Mouse (Mus musculus) limb, embryonic 14.5 days (tissue): ENCODE measurements around the gene Cachd1. TPM values are rescaled to one million over a fixed set of nuclear protein-coding genes. Genes with fewer than 3 reads are reported as not detected.

Experiments
- ATAC-seq: fragments of 200-750 bp; cut with Nextera tagmentation; 2 replicates; pipeline ENCODE4 v1.8.0; 2017; ENCODE audit warnings: low read depth, moderate number of reproducible peaks, moderate TSS enrichment; ENCODE audit not compliant: low FRiP score
- DNase-seq: peaks from one replicate; pipeline ENCODE4 v3.0.0-alpha.2; 2015; ENCODE audit warnings: low spot score
- H3K27ac ChIP-seq: fragments of 300-500 bp; sonication (generic); replicated peaks from 2 replicates; pipeline ENCODE4 v1.5.1; 2014; ENCODE audit warnings: low read depth, mild to moderate bottlenecking, low read length, moderate library complexity, mixed read lengths
- H3K27me3 ChIP-seq: fragments of 300-500 bp; sonication (generic); 2 replicates; pipeline ENCODE4 v1.6.1; 2014; ENCODE audit warnings: low read length, mixed read lengths; ENCODE audit not compliant: control insufficient read depth, insufficient read depth
- H3K36me3 ChIP-seq: fragments of 300-500 bp; sonication (generic); 2 replicates; pipeline ENCODE4 v1.6.1; 2014; ENCODE audit warnings: mild to moderate bottlenecking, low read length, moderate library complexity, mixed read lengths; ENCODE audit not compliant: control insufficient read depth, insufficient read depth
- H3K4me1 ChIP-seq: fragments of 300-500 bp; sonication (generic); 2 replicates; pipeline ENCODE4 v1.6.1; 2014; ENCODE audit warnings: antibody characterized with exemption, low read length, mixed read lengths; ENCODE audit not compliant: control insufficient read depth, insufficient read depth
- H3K4me2 ChIP-seq: fragments of 300-500 bp; sonication (generic); replicated peaks from 2 replicates; pipeline ENCODE4 v1.6.1; 2014; ENCODE audit warnings: low read depth, mild to moderate bottlenecking, low read length, moderate library complexity; ENCODE audit not compliant: severe bottlenecking
- H3K4me3 ChIP-seq: fragments of 300-500 bp; sonication (generic); replicated peaks from 2 replicates; pipeline ENCODE4 v1.5.1; 2014; ENCODE audit warnings: low read length
- H3K9ac ChIP-seq: fragments of 300-500 bp; sonication (generic); 2 replicates; pipeline ENCODE4 v1.6.1; 2014; ENCODE audit warnings: mild to moderate bottlenecking, low read depth, low read length, moderate library complexity; ENCODE audit not compliant: severe bottlenecking
- H3K9me3 ChIP-seq: fragments of 300-500 bp; sonication (generic); 2 replicates; pipeline ENCODE4 v1.6.1; 2016; ENCODE audit warnings: low read length; ENCODE audit not compliant: control insufficient read depth
- POLR2A ChIP-seq: fragments of 200-500 bp; IDR thresholded peaks from 2 replicates; pipeline ENCODE4 v1.8.0; 2012; ENCODE audit warnings: inconsistent platforms, mild to moderate bottlenecking, moderate library complexity, borderline replicate concordance; ENCODE audit not compliant: insufficient read depth, insufficient read length; ENCODE audit errors: extremely low read depth
- WGBS: fragments of 180-500 bp; shearing (Covaris S2); extraction: QIAGEN DNeasy Blood & Tissue Kit; methylation state at CpG from one replicate; pipeline ENCODE4 v1.1.7; 2014; 5-methylcytosine and 5-hydroxymethylcytosine counted together
- polyA plus RNA-seq, 2 experiments: library from polyadenylated mRNA; depleted of rRNA in 1 of 2; stranded (reverse) in 1 of 2; unstranded in 1 of 2; fragments of >200 nt; fragmentation: Nextera tagmentation in 1 of 2; extraction: Ambion mirVana in 1 of 2; gene quantifications; 2 replicates each; pipeline versions ENCODE4 v1.2.1 to v1.2.3; 2012 to 2014

Gene Cachd1
- polyA plus RNA-seq, 2 experiments = 37.3 to 103 TPM

GRCm38 (mm10) chr4:101027852-101028411 lies 251.5 kb downstream of the Cachd1 start:
- Histone ChIP-seq H3K9me3 (peaks cover 6% of the 10 kb centered on the region), H3K27me3 (no peaks in the 10 kb centered on the region), H3K4me2 (no peak overlapping the region), H3K36me3 (no peaks in the 10 kb centered on the region), H3K9ac (no peak overlapping the region), H3K4me3 (no peak overlapping the region), H3K27ac (no peak overlapping the region), H3K4me1 (no peaks in the 10 kb centered on the region)
- ATAC-seq = no peak
- 81% methylated on average over 9 of the region's 9 CpGs for WGBS
- TF ChIP-seq POLR2A = no peak
- no peak for DNase-seq

GRCm38 (mm10) chr4:101033047-101033446 lies 256.6 kb downstream of the Cachd1 start:
- Histone ChIP-seq H3K27ac (no peak overlapping the region), H3K4me3 (no peak overlapping the region), H3K9ac (no peak overlapping the region), H3K9me3 (no peaks in the 10 kb centered on the region), H3K27me3 (no peaks in the 10 kb centered on the region), H3K36me3 (no peaks in the 10 kb centered on the region), H3K4me2 (no peak overlapping the region), H3K4me1 (no peaks in the 10 kb centered on the region)
- DNase-seq (no peak), ATAC-seq (no peak)
- TF ChIP-seq POLR2A = no peak
- WGBS = 73% methylated on average over 3 of the region's 3 CpGs

- Histone ChIP-seq H3K36me3 (no peaks in the 10 kb centered on the region), H3K4me2 (no peak overlapping the region), H3K9ac (no peak overlapping the region), H3K27ac (no peak overlapping the region), H3K4me1 (no peaks in the 10 kb centered on the region), H3K9me3 (no peaks in the 10 kb centered on the region), H3K27me3 (no peaks in the 10 kb centered on the region), H3K4me3 (no peak overlapping the region)
- ATAC-seq = no peak
- DNase-seq = peak; percentile 7
- WGBS = 75% methylated on average over 5 of the region's 5 CpGs
- no peak for TF ChIP-seq POLR2A
Measured at GRCm38 (mm10) chr4:101035131-101035530, 258.7 kb downstream of the Cachd1 start.

GRCm38 (mm10) chr4:101037156-101037555 lies 260.7 kb downstream of the Cachd1 start:
- ATAC-seq = no peak
- TF ChIP-seq POLR2A = no peak
- no peak overlapping the region for H3K4me2 ChIP-seq
- H3K9ac ChIP-seq = no peak overlapping the region
- H3K4me1 ChIP-seq = no peaks in the 10 kb centered on the region
- no peaks in the 10 kb centered on the region for H3K9me3 ChIP-seq
- H3K36me3 ChIP-seq = no peaks in the 10 kb centered on the region
- no peaks in the 10 kb centered on the region for H3K27me3 ChIP-seq
- no peak for DNase-seq
- 71% methylated on average over 7 of the region's 7 CpGs for WGBS
- no peak overlapping the region for H3K27ac ChIP-seq
- H3K4me3 ChIP-seq = no peak overlapping the region

GRCm38 (mm10) chr4:101043691-101044090 lies 267.2 kb downstream of the Cachd1 start:
- WGBS = 63% methylated on average over 2 of the region's 2 CpGs
- H3K4me3 ChIP-seq = no peak overlapping the region
- H3K4me1 ChIP-seq = 0 out of 2 replicates have a peak, but pooled peaks cover 3% of the 10 kb centered on the region
- H3K27ac ChIP-seq = no peak overlapping the region
- no peak overlapping the region for H3K9ac ChIP-seq
- H3K36me3 ChIP-seq = no peaks in the 10 kb centered on the region
- H3K27me3 ChIP-seq = no peaks in the 10 kb centered on the region
- ATAC-seq (peak; percentile 87), DNase-seq (peak; percentile 38)
- H3K9me3 ChIP-seq = no peaks in the 10 kb centered on the region
- H3K4me2 ChIP-seq = no peak overlapping the region
- no peak for TF ChIP-seq POLR2A
